Mouse (Mus musculus) kidney, adult 8-10 months (tissue): ENCODE measurements around the gene Tmem202.

Experiments used
- DNase-seq, 2 experiments: peaks; one replicate each; pipeline ENCODE4 v3.0.0; 2022

Gene Tmem202

DNA sequence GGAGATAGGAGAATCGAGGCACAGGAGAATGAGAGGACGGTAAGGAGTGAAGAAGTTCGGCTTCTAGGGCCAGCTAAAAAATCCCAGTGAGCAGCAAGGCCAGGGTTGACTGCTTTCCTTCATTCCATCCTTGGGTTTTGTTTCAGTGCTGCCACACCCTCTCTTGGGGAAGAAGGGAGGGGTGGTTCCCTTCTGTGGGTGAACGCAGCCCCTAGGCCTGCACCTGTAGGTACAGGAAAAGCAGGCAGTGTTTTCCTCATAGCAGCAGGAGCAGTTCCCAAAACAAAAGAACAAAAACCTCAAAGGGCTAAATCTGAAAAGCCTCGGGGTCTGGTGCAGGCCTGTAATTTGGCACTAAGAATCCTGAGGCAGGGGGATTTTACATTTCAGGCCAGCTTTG is 8.0 kb downstream of the Tmem202 start:
- DNase-seq = no peak

DNA sequence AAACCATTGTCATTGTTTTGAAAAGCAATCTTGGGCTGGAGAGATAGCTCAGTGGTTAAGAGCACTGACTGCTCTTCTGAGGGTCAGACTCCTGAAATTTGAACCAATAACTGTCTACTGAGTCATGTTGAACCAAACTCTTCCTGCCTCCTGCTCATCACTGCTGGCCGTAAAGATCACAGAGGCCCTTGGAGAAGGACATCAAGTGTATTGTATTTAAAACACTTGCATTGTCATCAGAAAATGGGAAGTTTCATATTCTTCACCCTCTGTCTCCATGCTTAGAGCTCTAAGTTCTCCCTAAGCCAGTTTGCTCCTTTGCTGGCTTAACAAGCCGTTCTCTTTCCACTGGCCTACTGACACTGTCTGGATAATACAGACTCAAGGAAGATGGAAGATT is 11.4 kb downstream of the Tmem202 start:
- DNase-seq = no peak

DNA sequence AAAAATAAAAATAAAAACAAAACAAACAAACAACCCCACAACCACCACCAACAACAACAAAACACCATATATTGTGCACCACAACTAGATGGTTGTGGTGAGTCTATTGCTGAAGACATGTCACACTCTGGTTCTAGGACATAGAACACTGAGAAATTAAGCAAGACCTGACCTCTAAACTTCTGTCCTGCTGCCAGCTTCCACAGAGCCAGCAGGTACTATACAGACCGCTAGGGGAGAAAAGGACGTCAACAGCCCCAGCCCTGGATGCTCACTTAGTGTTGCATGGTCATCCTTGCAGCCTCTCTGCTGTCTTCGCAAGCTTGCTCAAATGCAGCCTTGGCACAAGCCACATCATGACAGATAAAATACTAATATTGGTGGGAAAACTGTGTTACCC is 12.1 kb downstream of the Tmem202 start:
- no peak for DNase-seq

DNA sequence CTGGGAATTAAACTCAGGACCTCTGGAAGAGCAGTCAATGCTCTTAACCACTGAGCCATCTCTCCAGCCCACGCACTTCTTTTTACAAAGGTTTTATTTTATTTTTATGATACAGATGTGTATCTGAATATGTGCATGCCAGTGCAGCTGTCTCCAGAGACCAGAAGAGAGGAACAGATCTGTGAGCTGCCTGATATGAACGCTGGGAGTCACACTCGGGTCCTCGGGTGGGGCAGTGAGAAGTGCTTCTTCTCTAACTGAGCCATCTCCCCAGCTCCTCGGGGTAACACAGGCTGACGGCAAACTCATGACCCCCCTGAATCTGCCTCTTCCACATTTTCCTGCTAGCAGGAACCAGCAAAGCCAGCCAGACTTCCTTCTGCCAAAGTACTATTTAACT is 12.9 kb downstream of the Tmem202 start:
- no peak for DNase-seq

DNA sequence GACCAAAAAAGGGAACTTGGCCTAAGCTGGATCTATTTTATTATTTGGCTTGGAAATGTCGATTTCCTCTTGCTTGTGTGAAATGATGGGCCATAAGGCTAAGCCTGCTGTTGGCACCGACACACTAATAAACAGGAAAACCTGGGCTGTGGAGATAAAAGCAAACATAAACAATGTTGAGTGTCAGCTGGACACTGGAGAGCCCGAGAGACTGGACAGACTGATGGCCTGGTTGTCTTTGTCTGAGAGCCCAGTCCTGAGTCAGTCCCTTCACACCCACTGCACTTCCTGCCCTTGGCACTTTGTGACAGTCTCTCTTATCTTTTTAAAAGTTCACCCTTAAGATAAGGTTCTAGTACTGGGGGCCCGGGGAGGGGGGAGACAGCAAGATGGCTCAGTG is 16.7 kb downstream of the Tmem202 start:
- peak; percentile 21 to 49 for DNase-seq

DNA sequence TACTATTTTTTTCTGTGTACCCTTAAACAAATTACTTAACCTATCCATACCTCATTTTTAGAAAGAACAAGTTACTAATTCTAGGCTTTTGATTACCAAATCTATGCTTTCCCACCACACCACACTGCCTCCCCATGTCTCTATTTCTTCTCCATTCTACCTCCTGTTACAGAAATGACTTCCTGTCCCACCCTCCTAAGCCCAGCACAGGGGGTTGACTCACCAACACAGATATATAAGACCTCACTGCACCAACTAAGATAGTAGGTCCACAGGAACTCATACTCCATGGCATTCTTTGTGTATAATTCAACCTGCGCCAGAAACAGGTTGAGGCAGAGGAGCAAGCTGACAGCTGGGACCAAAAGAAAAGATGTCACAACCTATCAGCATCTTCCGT is 20.3 kb downstream of the Tmem202 start:
- no peak for DNase-seq

DNA sequence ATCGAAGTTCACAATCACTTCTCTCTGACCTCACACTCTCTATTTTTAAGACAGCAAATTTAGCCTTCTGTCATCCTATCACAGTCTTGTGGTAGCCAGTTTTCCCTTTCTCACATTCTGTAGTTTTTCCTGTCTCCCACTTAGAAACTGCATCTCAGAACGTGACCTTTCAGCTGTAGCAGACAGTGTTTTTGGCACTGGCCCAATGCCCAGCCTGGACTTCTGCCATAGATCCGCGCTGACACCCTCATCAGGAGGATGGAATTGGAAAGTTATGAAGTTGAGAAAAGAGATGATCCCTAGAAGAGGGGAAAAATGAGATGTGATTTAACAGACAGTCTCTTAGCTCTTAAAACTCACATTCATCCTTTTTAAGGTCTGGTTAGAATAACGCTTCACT is 20.7 kb downstream of the Tmem202 start:
- peak; percentile 27 to 56 for DNase-seq

DNA sequence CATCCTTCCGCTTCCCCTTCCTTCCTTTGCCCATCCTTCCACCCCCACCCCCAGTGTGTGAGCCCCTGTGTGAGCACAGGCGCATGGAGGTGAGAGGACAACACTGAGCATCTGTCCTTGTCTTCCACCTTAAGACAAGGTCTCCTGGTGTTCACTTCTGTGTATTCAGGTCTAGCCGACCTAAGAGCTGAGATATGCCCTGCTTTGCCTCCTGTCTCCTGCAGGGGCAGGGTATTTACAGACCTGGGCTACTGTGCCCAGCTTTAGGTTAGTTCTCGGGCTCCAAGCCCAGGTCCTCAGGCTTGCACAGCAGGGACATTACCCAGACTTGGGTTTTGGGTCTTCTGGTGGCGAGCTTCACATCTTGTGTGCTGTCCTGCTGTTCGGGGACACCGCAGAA is 22.5 kb downstream of the Tmem202 start:
- DNase-seq = no peak

DNA sequence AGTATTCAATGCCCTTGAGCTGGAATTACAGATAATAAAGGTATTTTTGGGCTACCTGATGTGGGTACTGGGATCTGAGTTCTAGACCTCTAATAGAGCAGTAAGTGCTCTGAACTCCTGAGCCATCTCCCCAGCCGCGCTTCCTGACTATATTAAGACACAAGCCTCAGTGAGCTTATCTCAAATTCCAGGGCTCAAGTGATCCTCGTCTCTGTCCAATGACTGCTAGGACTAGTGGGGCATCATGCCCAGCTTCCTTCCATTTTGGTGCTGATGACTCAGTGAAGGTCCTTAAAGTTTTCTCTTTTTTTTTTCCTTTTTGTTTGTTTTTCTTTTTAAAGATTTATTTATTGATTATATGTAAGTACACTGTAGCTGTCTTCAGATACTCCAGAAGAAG is 24.6 kb downstream of the Tmem202 start:
- DNase-seq = no peak

DNA sequence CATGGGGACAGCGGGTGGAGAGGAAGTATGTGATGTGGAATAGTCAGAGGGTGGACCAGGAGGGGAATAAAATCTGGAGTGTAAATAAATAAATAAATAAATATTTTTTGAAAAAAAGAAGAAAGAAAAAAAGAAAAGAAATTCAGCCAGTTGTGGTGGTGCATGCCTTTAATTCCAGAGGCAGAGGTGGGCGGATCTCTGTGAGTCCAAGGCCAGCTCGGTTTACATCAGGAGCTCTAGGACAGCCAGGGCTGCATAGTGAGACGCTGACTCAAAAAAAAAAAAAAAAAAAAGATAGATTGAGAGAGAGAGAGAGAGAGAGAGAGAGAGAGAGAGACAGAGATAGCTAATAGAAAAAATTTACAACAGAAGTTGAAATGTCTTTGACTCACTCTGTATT is 27.3 kb downstream of the Tmem202 start:
- DNase-seq = no peak

DNA sequence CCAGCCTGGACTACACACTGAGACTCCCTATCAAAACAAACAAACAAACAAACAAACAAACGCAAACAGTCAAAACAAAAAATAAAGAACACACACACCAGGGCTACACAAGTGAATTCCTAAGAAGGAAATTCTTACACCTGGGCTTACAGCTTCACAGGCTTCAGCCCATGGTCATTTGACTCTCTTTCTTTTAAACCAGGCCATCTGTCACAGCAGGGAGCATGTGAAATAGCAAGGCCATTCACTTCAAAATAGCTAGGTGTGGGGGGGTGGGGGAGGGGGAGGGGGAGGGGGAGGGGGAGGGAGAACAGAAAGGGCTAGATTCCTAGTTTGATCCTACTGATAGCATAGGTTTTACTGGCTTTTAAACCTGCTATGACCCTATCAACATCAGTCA is 31.5 kb downstream of the Tmem202 start:
- DNase-seq = no peak

DNA sequence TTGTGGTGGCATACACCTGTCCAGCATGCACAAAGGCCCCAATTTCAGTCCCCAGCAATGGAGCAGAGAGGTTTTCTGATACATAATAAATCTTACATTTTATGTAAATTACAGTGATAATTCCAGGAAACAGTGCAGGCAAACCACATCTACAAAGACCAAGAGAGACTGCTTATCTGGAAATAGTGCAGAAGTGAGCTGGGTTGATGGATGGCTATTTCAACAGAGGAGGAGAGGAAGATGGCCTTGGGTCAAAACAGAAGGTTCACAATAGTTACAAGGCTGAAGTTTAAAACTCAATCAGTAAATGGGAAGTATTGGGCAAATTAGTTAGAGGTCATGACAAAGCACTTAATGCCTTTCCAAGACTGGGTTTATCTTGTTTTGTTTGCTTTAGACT is 52.3 kb downstream of the Tmem202 start:
- DNase-seq = no peak

DNA sequence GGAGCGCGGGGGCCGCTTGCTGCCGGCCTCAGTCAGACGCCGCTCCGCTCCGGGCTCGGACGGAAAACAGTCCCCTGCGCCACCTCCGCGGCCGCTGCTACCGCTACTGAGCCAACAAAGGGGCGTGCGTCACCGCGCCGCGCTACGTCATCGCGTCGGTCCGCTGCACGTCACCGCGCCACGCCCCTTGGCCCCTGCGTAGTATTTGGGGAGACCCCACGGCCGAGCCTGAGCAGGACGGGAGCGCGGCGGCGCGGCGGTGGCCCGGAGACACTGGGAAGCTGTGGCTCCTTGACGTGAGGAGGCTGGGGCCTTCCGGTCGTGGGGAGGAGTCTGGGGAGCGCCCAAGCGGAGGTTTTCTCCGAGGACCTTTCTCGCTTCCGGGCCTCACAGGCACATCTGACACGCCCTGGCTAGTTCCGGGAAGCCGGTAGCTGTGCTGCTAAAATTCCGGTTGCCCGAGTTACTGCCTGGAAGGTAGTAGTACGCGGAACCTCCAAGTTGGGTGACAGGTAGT is 53.0 kb downstream of the Tmem202 start, which contains the start of gene Arih1:
Arih1 (minus strand) TSS at position 70 of the 517 bp plus-strand sequence.
- DNase-seq = peak; percentile 98

DNA sequence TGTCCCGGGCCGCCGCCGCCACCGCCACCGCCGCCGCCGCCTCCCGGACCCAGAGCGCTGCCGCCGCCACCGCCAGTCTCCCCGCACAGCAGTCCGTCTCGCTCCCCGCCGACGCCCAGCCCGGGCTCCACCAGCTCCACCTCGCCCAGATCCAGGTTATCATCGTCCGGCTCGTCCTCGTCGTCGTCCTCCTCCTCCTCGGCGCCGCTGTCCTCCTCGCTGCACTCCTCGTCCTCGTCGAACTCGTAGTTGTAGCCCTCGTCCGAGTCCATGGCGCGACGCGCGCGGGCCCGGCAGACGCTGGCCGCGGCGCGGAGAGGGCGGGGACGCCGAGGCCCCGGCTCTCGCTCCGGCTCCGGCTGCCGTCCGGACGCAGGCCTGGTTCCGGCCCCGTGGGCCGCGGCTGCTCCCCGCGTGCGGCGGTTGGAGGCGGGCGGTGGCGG is 53.5 kb downstream of the Tmem202 start:
- no peak for DNase-seq

DNA sequence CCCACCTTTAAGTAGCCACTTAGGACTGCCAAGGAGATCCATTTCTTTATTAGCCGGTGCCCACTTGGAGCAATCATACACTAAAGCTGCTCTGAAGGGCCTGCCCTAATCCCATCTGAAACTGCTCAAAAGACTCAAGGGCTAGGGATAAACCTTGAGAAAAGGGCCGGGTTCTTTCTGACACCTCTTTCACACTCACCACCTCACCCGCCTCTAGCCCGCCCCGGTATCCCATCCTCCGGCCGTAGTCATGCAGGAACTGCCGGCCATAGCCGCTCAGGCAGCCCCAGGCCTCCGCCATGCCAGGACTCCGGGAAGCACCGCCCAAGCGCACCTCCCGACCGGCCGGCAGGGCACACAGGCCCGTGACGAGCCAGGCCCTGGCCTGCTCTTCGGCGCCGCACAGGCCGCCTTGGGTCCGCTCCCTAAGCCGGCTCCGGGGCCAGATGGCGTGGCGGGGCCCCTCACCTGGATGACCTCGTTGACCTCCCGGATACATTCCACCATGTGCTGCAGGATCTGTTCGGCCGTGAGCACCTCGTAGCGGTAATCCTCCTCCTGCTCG is 54.1 kb downstream of the Tmem202 start:
- DNase-seq = peak; percentile 62 to 67

DNA sequence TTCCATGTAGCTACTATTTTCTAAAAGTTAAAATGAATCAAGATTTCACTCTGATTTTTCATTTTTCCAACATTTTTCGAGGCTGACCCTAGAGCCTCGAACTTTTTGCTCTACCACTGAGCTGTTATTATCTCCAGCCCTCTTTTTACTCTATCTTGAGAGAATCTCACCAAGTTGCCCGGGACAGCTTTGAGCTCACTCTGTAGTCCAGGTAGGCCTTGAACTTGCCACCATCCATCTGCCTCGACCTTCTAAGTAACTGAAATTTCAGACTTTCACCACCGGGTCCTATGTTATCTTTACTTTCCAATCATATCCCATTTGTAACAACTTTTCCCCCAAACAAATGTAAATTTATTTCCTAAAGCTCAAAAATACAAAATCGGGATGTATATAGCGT is 54.9 kb downstream of the Tmem202 start:
- no peak for DNase-seq

DNA sequence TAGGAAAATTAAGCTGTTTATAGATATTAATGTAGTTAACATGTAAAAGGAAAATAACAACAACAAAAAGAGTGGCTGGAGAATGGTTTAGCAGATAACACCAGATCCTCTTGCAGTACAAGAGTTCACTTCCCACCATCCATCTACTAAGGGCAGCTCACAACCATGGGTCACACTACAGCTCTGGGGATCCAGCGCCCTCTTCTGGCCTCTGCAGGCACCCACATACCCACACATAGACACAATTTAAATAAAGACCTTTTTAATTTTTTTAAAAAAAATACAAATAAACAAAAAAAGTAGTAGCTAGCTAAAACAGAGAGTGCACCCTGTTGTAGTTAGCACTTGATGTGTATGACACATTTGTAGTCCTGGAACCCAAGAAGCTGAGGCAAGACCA is 57.2 kb downstream of the Tmem202 start:
- peak in 1 of 2 experiments; percentile 41 for DNase-seq

DNA sequence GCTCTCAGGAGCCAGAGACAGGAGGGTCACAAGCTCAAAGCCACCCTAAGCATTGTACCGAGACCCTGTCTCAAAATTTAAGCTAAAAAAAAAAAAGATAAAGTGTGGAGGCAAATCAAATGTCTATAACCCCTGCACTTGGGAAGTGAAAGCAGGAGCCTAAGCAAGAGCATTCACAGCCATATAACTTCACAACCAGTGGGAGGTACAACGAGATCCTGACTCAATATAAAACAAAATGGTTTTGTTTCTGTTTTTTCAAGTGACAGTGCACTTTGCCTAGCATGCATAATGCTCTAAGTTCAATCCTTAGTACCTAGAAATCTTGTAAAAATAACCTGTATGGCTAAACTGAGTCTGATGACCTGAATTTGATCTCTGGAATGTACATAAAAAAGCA is 63.0 kb downstream of the Tmem202 start:
- no peak for DNase-seq

DNA sequence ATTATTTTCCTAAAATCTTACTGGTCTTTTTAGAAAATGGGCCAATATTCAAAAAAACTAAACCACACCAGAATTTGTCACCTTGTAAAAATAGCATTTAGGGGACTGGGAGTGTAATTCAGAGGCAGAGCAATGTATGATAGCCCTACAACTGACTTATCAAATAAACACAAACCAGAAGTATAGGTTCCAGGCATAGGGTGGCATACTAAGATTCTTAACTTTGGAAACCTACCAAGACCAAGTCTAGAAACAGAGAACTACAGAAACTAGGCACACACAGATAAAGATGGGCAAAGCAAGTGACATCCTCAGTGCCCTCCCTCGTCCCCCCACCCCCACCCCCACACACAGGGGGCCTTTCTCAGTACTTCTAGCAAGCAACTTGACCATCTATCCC is 64.8 kb downstream of the Tmem202 start:
- no peak for DNase-seq

DNA sequence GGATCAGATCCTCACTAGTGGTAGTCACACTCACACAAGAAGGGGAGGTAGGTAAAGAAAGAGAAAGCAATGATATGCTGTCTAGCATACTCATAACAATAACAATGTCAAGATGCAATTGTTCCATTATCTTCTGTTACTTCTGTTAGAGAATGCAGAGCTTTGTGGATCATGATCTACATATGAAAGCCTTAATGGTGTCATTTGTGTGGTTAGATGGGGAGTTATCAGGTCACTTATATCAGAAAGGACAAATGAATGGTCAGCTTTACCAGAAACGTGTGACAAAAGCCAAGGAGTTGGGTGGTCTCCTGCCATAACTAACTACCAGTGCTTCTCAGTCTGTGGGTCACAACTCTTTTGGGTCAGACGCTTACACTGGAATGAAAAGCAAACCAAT is 66.5 kb downstream of the Tmem202 start:
- DNase-seq = no peak

DNA sequence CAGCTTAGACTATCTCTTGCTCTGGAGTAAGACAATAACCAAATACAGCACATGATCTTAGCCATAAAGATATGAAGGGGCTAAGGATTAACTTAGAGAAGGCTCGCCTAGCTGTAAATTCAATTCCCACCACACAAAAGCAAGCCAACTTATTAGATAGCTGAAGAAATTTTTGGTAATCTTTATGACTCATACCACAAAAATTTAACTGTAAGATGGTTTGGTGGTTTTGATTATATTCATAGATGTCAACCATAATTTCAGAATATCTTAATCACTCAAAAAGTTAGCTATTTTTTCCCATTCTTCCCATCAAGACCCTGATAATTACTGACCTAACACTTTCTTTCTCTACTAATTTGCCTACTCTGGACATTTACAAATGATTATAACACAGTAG is 70.2 kb downstream of the Tmem202 start:
- no peak for DNase-seq
